Mouse (Mus musculus) layer of hippocampus, adult 18-20 months (tissue): Measurements from ENCODE around the gene Serhl. TPM values are rescaled to one million over a fixed set of nuclear protein-coding genes. Genes with fewer than 3 reads are reported as not detected.
A peak's percentile ranks its signal among the peaks of the same experiment; 100 is the strongest.
"Not testable (repeated sequence)": the region's sequence is repeated elsewhere in the genome, so short reads cannot be mapped to it uniquely, and the experiment has no call there.

Experiments used
- DNase-seq, 2 experiments: peaks; one replicate each; pipeline ENCODE4 v3.0.0; 2022; ENCODE audit warnings: low spot score in 2 of 2
- long read RNA-seq: library from polyadenylated mRNA; stranded (forward); transcript quantifications from one replicate; pipeline ENCODE4 v2.0.0, GENCODE M21; 2021
- total RNA-seq, 2 experiments: library from RNA; stranded (reverse); gene quantifications; 2 replicates each; pipeline ENCODE4 v1.2.3; 2021

Gene Serhl
- 10 to 100 TPM in 1 of 2 experiments, 1 to 10 TPM in 1; 8.5 to 10.6 TPM for total RNA-seq
- long read RNA-seq, transcript Serhl-201 (12 exons, 1,371 nt) = major isoform, 7 of 13 reads
- long read RNA-seq, partial matches to known transcripts = 1 of 13 reads
- long read RNA-seq, other reads (novel, unspliced or antisense) = 5 of 13 reads

DNA sequence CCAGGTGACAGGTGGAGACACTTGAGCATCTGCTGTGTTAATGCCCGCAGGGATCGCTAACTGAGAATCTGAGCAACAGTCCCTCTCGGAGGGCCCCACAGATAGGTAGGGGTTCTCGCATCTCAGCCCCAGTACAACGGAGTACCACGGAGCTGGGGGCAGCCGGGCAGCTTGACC, at the start of gene Serhl:
TSS of gene Serhl (plus strand) at position 78 of the 177 bp plus-strand sequence.
- no peak for DNase-seq

DNA sequence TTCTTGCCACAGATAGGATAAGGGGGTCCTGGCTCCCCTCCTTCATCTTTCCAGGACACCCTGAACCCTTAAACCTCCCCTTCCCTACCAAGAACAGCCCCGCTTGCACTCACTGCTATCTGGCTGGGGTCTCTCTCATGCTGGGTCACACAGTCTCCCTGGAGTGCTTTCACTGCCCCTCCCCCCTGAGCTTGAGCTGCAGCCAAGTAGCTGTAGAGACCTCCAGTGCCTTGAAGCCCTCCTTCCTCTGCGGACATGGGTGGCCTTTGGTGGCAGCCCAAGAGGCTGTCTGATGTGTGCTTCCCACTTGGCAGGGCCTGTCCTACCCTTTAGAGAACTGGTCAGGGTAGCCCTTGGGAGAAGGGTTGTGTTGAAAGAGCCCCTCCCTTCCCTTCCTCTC, 49.1 kb upstream of the Serhl start:
- DNase-seq = no peak

- peak; percentile 52 to 74 for DNase-seq
These were observed 46.5 kb upstream of the Serhl start for GRCm38 (mm10) chr15:83042655-83043361.

- DNase-seq = no peak
These were observed 46.0 kb upstream of the Serhl start for GRCm38 (mm10) chr15:83043362-83043708.

GRCm38 (mm10) chr15:83045565-83045964, 43.7 kb upstream of the Serhl start:
- not testable (repeated sequence) for DNase-seq

GRCm38 (mm10) chr15:83046308-83046707, 43.0 kb upstream of the Serhl start:
- DNase-seq = no peak

DNA sequence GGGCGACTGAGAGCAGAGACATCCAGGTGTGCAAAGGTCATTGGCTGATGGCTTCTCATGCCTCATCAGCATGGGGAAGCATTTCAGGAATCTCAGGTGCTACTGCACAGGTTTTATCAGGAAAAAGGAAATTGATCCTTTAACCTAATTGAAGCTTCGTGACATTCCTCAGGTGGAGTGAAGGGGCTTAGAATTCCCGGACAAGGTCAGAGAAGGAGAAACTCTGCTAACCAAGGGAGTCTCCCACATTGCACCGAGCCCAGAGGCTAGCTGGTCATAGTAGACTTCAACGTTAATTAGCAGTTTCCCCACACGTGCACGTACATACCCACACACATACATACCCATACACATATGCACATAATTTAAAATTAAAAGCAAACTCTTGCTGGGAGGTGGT, 42.6 kb upstream of the Serhl start:
- no peak for DNase-seq

DNA sequence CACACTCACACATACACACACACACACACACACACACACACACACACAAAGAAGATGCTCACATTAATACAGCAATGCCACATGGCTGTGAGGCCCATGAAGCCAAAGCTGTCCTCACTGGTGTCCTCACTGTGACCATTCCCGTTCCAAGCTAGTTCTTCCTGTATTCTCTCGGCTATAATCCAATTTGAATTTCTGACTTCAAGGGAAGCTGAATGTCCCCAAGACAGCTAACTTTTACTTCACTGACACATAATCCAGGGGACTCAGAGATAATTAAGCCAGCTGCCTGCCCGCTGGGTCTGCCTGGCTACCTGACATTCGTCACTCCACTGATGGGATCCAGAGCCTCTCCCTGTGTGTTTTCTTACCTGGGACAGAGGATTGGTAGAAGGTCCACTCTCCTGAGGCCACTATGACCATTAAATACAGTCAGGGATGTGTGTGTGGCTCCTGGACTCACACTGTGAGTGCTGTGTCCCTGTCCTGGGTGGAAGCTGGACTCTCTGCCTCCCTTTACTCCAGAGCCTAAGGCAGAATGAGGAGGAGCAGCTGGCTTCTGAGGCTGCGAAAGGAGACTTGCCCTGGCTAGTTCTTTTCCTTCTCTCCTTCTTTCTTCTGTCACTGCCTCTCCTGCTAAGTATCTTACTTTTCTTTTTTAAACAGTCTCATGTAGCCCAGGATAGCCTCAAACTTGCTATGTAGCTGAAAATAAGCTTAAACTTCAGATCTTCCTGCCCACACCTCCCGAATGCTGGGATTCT, 36.8 kb upstream of the Serhl start:
- no peak for DNase-seq

DNA sequence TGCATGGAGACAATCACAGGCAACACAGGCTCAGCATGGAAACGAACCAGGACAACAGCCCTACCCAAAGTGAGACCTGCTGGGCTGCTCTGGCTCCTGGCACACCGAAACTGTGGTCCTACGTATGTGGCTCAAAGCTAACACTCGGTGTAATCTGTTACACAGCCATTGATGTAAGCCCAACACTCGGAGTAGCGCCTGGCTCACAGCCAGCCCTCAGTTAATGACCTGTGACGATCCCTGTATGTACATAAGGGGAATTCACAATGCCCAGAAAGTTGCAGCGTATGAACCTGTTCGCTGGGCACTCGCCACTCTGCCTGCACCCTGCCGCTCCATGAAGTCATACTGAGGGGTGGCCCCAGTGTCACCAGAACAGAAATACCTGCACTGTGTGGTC, 36.0 kb upstream of the Serhl start:
- no peak for DNase-seq

DNA sequence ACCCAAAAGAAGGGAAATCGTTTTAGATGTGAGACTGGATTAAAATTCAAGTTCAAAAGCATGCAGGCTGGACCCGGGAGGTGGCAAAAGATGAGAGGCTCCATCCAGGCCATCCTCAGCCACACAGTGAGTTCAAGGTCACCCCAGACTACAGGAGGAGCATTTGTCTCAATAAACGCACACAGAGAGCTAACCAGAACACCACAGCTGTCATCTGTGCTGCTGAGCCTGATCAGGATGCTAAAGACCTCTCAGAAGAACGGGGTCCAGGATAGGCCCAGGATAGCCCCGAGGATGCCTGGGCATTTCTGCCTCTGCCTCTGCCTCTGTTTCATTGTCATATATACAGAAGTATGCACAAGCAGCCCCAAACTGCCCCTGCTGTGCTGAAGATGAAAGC, 33.7 kb upstream of the Serhl start:
- DNase-seq = no peak

GRCm38 (mm10) chr15:83056378-83057083, 32.8 kb upstream of the Serhl start:
- DNase-seq = peak; percentile 51 to 70

DNA sequence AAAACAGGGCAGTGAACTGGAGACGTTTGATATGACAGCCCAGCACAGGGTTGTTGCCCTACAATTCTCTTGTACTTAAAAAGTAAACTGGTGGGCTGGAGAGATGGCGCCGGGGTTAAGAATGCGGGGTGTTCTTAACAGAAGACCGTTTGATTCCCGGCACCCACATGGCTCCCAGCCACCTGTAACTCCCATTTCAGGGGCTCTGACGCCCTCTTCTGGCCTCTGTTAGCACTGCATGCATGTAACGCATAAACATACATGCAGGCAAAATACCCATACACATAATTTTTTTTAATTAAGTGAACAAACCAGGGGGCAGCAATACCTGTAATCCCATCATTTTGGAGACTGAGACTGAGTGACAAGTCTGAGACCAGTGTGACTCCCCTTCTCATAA, 31.8 kb upstream of the Serhl start:
- no peak for DNase-seq

DNA sequence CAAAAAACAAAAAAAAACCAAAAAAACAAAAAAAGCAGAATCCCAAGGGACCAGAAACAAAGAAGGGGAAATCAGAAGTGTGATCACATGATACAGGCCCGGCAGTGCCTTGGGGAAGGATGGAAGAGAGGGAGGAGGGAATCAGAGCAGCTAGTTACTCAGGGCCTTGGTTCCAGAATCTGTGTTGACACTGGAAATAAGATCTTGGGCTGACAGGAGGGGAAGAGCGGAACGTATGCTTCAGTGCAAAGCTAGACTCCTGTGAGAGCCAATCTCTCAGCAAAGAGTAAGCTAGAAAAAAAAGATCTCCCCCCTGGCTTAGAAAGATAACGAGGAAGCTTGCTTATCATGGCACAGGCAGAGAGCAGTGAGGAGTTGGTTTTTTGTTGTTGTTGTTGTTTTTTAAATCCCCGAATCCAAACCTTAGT, 30.1 kb upstream of the Serhl start:
- DNase-seq = no peak

GRCm38 (mm10) chr15:83061689-83062088, 27.6 kb upstream of the Serhl start:
- no peak for DNase-seq

- DNase-seq = not testable (repeated sequence)
These were observed 26.7 kb upstream of the Serhl start for GRCm38 (mm10) chr15:83062582-83062981.

- DNase-seq = peak; percentile 52 to 78
These were observed 23.8 kb upstream of the Serhl start for GRCm38 (mm10) chr15:83065543-83065942.

DNA sequence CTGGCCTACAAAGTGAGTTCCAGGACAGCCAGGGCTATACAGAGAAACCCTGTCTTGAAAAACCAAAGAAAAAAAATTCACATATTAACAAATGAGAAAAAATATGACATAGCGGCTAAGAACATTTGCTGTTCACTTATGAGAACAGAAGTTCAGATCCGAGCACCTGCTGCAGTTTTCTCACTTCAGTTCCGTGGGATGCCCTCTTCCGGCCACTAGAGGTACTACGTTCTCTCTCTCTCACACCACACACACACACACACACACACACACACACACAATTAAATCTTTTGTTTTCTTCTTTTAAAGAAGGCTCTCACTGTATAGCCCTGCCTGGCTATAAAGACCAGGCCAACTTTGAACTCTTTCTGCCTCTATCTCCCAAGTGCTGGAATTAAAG, 21.0 kb upstream of the Serhl start:
- DNase-seq = no peak

GRCm38 (mm10) chr15:83070942-83071341, 18.4 kb upstream of the Serhl start:
- DNase-seq = no peak

- DNase-seq = no peak
These were observed 17.6 kb upstream of the Serhl start for GRCm38 (mm10) chr15:83071752-83072151.

DNA sequence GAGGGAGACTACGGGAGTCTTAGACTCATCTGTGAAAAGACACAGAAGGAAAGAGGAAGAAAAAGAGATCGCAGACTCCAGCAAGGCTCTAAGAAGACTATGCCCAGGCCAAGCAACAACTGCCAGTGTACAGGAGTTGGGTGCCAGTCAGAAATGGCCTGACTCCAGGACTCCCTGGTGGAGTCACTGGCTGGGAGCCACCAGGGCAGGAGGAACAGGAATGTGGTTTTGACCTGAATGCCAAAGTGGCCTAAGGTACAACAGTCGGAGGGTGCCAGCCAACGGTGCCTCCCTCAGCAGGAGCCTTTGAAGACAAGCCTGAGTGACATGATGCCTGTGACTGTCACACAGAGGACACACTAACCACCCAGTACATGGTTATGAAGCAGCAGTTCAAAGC, 15.1 kb upstream of the Serhl start:
- DNase-seq = no peak

- no peak for DNase-seq
These were observed 13.4 kb upstream of the Serhl start for GRCm38 (mm10) chr15:83075607-83076525.
